Mouse (Mus musculus): Measurements from ENCODE around the gene Lin7b.

DNA sequence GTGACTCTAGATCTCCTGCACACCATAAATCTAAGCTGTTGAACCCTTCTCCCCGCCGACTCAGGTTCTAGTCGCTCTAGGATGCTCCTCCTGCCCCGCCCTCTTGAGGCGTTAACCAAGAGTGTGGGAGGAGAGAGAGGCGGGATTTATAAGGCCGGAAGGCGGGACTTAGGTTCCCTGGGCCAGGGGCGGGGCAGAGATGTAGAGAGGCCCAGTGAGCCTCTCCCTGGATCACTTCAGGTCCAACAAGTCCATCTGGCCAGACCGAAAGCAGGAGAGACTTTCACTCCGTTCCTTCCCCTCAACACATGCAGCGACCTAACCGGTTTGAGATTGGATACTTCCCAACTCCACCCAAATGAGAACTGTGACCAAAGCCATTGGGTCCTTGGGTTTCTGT lies 7.6 kb downstream of the Lin7b start:
- TF ChIP-seq CTCF (IDR thresholded peaks at IDR 0.05; ENCODE audit: low read depth, low read length): no peak
- no peak for TF ChIP-seq POLR2A (IDR thresholded peaks at IDR 0.05; ENCODE audit: borderline replicate concordance, low read depth, low read length)
